ENCODE assay signal across 8 mouse cellular contexts in genomic region chr16:87699693-87700394, GRCm38 (mm10). TPM values are rescaled to one million over a fixed set of nuclear protein-coding genes. Genes with fewer than 3 reads are reported as not detected.
DNase-seq lines count a peak whose midpoint lies in the region; ATAC-seq and TF ChIP-seq lines count a peak whose summit lies in the region.

No protein-coding gene starts in this region.

- H3K9me3 ChIP-seq in G1E (replicated peaks), result no peaks in the 10 kb centered on the region
- no peaks in the 10 kb centered on the region for H3K9me3 ChIP-seq in intestine, postnatal 0 days (ENCODE audit: control insufficient read depth)
- H3K9me3 ChIP-seq in liver, postnatal 0 days (ENCODE audit: low read length), result no peaks in the 10 kb centered on the region
- no peaks in the 10 kb centered on the region for H3K9me3 ChIP-seq in neural tube, embryonic 11.5 days (ENCODE audit: control insufficient read depth, low read length)

- peaks cover 3% of the 10 kb centered on the region for H3K36me3 ChIP-seq in G1E (replicated peaks)
- H3K36me3 ChIP-seq in intestine, postnatal 0 days (ENCODE audit: control insufficient read depth, insufficient read depth), result no peaks in the 10 kb centered on the region
- H3K36me3 ChIP-seq in liver, postnatal 0 days (replicated peaks; ENCODE audit: insufficient read depth, low read length), result no peaks in the 10 kb centered on the region
- no peaks in the 10 kb centered on the region for H3K36me3 ChIP-seq in neural tube, embryonic 11.5 days (ENCODE audit: control insufficient read depth, insufficient read depth, low read length)

- H3K4me2 ChIP-seq in intestine, postnatal 0 days (replicated peaks; ENCODE audit: low read depth), result peak overlapping the region; percentile 64
- H3K4me2 ChIP-seq in liver, postnatal 0 days (ENCODE audit: low read depth, low read length), result peak overlapping the region; percentile 81
- peak overlapping the region; percentile 88 for H3K4me2 ChIP-seq in neural tube, embryonic 11.5 days (ENCODE audit: low read depth)

- H3K9ac ChIP-seq in intestine, postnatal 0 days (ENCODE audit: low read depth, low read length), result peak overlapping the region; percentile 99
- peak overlapping the region; percentile 92 for H3K9ac ChIP-seq in liver, postnatal 0 days (replicated peaks)
- peak overlapping the region; percentile 86 for H3K9ac ChIP-seq in neural tube, embryonic 11.5 days (ENCODE audit: low read length)

- peak overlapping the region; percentile 87 for H3K4me3 ChIP-seq in G1E (ENCODE audit: low read depth, low read length)
- peak overlapping the region; percentile 94 for H3K4me3 ChIP-seq in intestine, postnatal 0 days (ENCODE audit: low read depth, low read length)
- peak overlapping the region; percentile 81 for H3K4me3 ChIP-seq in liver, postnatal 0 days (ENCODE audit: low read depth, low read length)
- H3K4me3 ChIP-seq in neural tube, embryonic 11.5 days (ENCODE audit: low read depth, low read length), result peak overlapping the region; percentile 68

- peak; percentile 76 for TF ChIP-seq EP300 in liver, postnatal 0 days (IDR thresholded peaks at IDR 0.05; ENCODE audit: low read depth)

- no peak for TF ChIP-seq CTCF in G1E (IDR thresholded peaks at IDR 0.05; ENCODE audit: low read depth, low read length)
- TF ChIP-seq CTCF in intestine, postnatal 0 days (IDR thresholded peaks at IDR 0.05; ENCODE audit: low read depth), result no peak
- TF ChIP-seq CTCF in liver, postnatal 0 days (IDR thresholded peaks at IDR 0.05; ENCODE audit: low read depth), result no peak

- under 1% methylated on average over 20 of the region's 20 CpGs for WGBS in intestine, postnatal 0 days
- 2% methylated on average over 20 of the region's 20 CpGs for WGBS in liver, postnatal 0 days (ENCODE audit: insufficient replicate concordance)
- WGBS in neural tube, embryonic 11.5 days, result under 1% methylated on average over 20 of the region's 20 CpGs

- H3K4me1 ChIP-seq in G1E (ENCODE audit: insufficient read depth, low read depth, low read length), result peaks cover 62% of the 10 kb centered on the region
- H3K4me1 ChIP-seq in intestine, postnatal 0 days (replicated peaks; ENCODE audit: control insufficient read depth, insufficient read depth, low read length), result peaks cover 6% of the 10 kb centered on the region
- peaks cover 41% of the 10 kb centered on the region for H3K4me1 ChIP-seq in liver, postnatal 0 days (ENCODE audit: insufficient read depth)
- H3K4me1 ChIP-seq in neural tube, embryonic 11.5 days (ENCODE audit: control insufficient read depth, insufficient read depth, low read length), result peaks cover 9% of the 10 kb centered on the region; the same call in 1 of the 2 replicates

- peak; percentile 75 for ATAC-seq in G1E (ENCODE audit: extremely low read depth, insufficient number of reproducible peaks, low FRiP score, poor library complexity, severe bottlenecking)
- ATAC-seq in intestine, postnatal 0 days, result peak; percentile 85
- peak; percentile 56 for ATAC-seq in liver, postnatal 0 days
- 0 out of 2 replicates have a peak, but pooled peaks have one; percentile 11 for ATAC-seq in neural tube, embryonic 11.5 days (ENCODE audit: insufficient read depth, low FRiP score, low TSS enrichment)

- H3K27me3 ChIP-seq in G1E (ENCODE audit: insufficient read depth, low read length), result peaks cover 12% of the 10 kb centered on the region
- H3K27me3 ChIP-seq in intestine, postnatal 0 days (replicated peaks; ENCODE audit: control insufficient read depth, insufficient read depth, low read length), result no peaks in the 10 kb centered on the region
- no peaks in the 10 kb centered on the region for H3K27me3 ChIP-seq in liver, postnatal 0 days (ENCODE audit: insufficient read depth, low read length)
- H3K27me3 ChIP-seq in neural tube, embryonic 11.5 days (ENCODE audit: control insufficient read depth, insufficient read depth, low read length), result no peaks in the 10 kb centered on the region

- peak; percentile 97 for DNase-seq in 3T3-L1 (ENCODE audit: low read depth, low spot score)
- peak; percentile 65 for DNase-seq in G1E (ENCODE audit: low spot score)
- peak; percentile 84 for DNase-seq in embryo, embryonic 10.5 days (ENCODE audit: low spot score)
- peak; percentile 74 to 78 for DNase-seq in heart, adult 18-20 months
- peak; percentile 64 for DNase-seq in liver, postnatal 0 days
- peak; percentile 74 for DNase-seq in neural tube, embryonic 11.5 days (ENCODE audit: low spot score)
- peak; percentile 46 to 48 for DNase-seq in thymus, postnatal 10 days (ENCODE audit: low spot score in 2 of 2)

- peak overlapping the region; percentile 99 for H3K27ac ChIP-seq in intestine, postnatal 0 days (ENCODE audit: low read depth, low read length)
- H3K27ac ChIP-seq in liver, postnatal 0 days (ENCODE audit: low read depth), result peak overlapping the region; percentile 97
- H3K27ac ChIP-seq in neural tube, embryonic 11.5 days (ENCODE audit: low read depth, low read length), result peak overlapping the region; percentile 93

RNA-seq across cellular contexts. Expression of gene Bach1, which starts 1.1 kb away (rescaled TPM):
- 15.7 and 16.2 TPM in 2 replicates for total RNA-seq in G1E (2014; fragmentation: Nextera tagmentation)
- total RNA-seq in G1E (2017), result 31.5 and 32.5 TPM in 2 replicates
- polyA plus RNA-seq in G1E (2012), result 3.8 and 4.9 TPM in 2 replicates
- total RNA-seq in heart, adult 18-20 months (2021), result 10 to 100 TPM; 28.3 to 31.8 TPM
- polyA plus RNA-seq in intestine, postnatal 0 days (2015; fragmentation: Nextera tagmentation; extraction: Ambion mirVana), result 21.3 and 22.8 TPM in 2 replicates
- polyA plus RNA-seq in liver, postnatal 0 days (2015; fragmentation: Nextera tagmentation; extraction: Ambion mirVana), result 5.4 and 5.9 TPM in 2 replicates
- polyA plus RNA-seq in neural tube, embryonic 11.5 days (2014; fragmentation: Nextera tagmentation; extraction: Ambion mirVana), result 23.0 and 23.6 TPM in 2 replicates

Comparison
In these comparisons a context has a peak if more than half of its experiments do, and no peak if none do; other contexts are left out.
1. Peak in every context shown above with its lines: DNase-seq, ATAC-seq, H3K4me3 ChIP-seq and H3K27ac ChIP-seq.
2. DNase-seq: peak in every context shown above with its lines; median percentile 97 in 3T3-L1; 84 in embryo, embryonic 10.5 days; 76 in heart, adult 18-20 months; 74 in neural tube, embryonic 11.5 days; 65 in G1E; 64 in liver, postnatal 0 days; 47 in thymus, postnatal 10 days.
3. ATAC-seq: peak in every context shown above with its lines; median percentile 85 in intestine, postnatal 0 days; 75 in G1E; 56 in liver, postnatal 0 days; 11 in neural tube, embryonic 11.5 days.